Mouse (Mus musculus) kidney, postnatal 14 days (tissue): Measurements from ENCODE around the gene Tmem189.
"Not testable (repeated sequence)": the region's sequence is repeated elsewhere in the genome, so short reads cannot be mapped to it uniquely, and the experiment has no call there.

ENCODE experiments used
- DNase-seq: peaks from one replicate; pipeline ENCODE4 v3.0.0; 2022; ENCODE audit warnings: mixed read lengths

Tmem189 gene

GRCm38 (mm10) chr2:167617034-167617433, 72.6 kb downstream of the Tmem189 start:
- DNase-seq, result no peak

GRCm38 (mm10) chr2:167613335-167613734, 76.3 kb downstream of the Tmem189 start:
- not testable (repeated sequence) for DNase-seq

- DNase-seq, result no peak
These were observed 77.5 kb downstream of the Tmem189 start for GRCm38 (mm10) chr2:167612122-167612521.

- DNase-seq, result no peak
These were observed 78.3 kb downstream of the Tmem189 start for GRCm38 (mm10) chr2:167611287-167611686.

GRCm38 (mm10) chr2:167606745-167607123, 82.9 kb downstream of the Tmem189 start:
- DNase-seq, result no peak

GRCm38 (mm10) chr2:167605817-167606744, 83.5 kb downstream of the Tmem189 start:
- no peak for DNase-seq

GRCm38 (mm10) chr2:167605178-167605794, 84.3 kb downstream of the Tmem189 start:
- DNase-seq, result peak; percentile 92

- peak; percentile 54 for DNase-seq
These were observed 86.6 kb downstream of the Tmem189 start for GRCm38 (mm10) chr2:167602978-167603377.

- no peak for DNase-seq
These were observed 87.3 kb downstream of the Tmem189 start for GRCm38 (mm10) chr2:167602364-167602763.

GRCm38 (mm10) chr2:167600481-167600995, 89.1 kb downstream of the Tmem189 start:
- no peak for DNase-seq

GRCm38 (mm10) chr2:167599917-167600316, 89.7 kb downstream of the Tmem189 start:
- DNase-seq, result peak; percentile 48

GRCm38 (mm10) chr2:167599195-167599594, 90.4 kb downstream of the Tmem189 start:
- no peak for DNase-seq

GRCm38 (mm10) chr2:167597492-167598186, 92.0 kb downstream of the Tmem189 start:
- DNase-seq, result peak; percentile 74

- peak; percentile 59 for DNase-seq
These were observed 92.7 kb downstream of the Tmem189 start for GRCm38 (mm10) chr2:167596726-167597491.

- DNase-seq, result no peak
These were observed 93.4 kb downstream of the Tmem189 start for GRCm38 (mm10) chr2:167596262-167596661.

GRCm38 (mm10) chr2:167595761-167596171, 93.9 kb downstream of the Tmem189 start:
- peak; percentile 49 for DNase-seq

GRCm38 (mm10) chr2:167594444-167594934, 95.1 kb downstream of the Tmem189 start:
- DNase-seq, result peak; percentile 92

- DNase-seq, result no peak
These were observed 95.9 kb downstream of the Tmem189 start for GRCm38 (mm10) chr2:167593551-167594250.
